Mouse (Mus musculus) kidney, adult 8-10 months (tissue): ENCODE measurements around the gene Zkscan14.
A peak's percentile ranks its signal among the peaks of the same experiment; 100 is the strongest.
"Not testable (repeated sequence)": the region's sequence is repeated elsewhere in the genome, so short reads cannot be mapped to it uniquely, and the experiment has no call there.

Experiments
- DNase-seq, 2 experiments: peaks; one replicate each; pipeline ENCODE4 v3.0.0; 2022

Zkscan14 gene

DNA sequence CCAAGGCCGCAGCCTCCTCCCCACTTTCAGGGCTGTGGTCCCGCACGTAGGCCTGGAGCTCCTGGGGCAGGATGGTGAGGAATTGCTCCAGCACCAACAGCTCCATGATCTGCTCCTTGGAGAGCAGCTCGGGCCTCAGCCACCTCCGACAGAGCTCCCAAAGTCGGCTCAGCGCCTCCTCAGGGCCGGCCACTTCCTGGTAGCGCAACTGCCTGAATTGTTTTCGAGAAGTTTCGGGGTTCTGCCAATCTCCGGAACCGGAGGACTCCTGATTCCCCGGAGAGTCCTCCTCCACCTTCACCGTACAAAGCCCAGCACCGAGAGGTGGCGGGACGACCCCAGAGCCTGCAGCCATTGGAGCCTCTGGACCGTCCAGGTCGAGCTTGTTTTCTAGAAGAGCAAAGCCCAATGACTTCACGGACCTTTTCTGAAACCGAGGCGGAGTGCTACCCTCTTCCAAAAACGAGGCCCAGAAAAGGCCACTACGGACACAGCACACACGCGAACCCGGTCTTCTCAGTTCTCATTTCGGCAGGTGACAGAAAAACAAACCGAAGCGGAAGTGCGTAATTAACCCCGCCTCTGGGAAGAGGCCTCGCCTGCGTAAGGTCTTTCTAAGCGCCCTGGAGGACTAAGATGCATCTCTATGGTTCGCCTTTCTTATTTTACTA, at the start of gene Zkscan14:
Gene Zkscan14 (minus strand): TSS at position 548 of the 671 bp plus-strand sequence.
- peak; percentile 73 to 75 for DNase-seq

DNA sequence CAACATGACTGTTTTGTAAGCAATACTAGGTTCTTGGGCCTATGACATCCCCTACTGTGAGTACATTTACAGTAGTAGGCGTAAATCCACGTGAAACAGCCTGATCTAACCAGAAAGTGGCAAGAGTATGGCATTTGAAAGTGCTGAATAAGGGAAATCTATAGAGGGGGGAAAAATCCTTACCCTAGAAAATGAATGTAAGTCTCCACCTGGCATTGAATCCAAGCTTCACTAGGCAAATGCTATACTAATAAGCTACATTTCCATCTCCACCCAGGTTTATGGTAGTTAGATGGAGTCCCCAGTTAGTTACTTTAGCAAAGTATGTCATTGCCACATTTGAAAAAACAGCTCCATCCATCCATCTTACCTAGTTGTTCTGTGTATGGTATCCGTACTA, 47.9 kb upstream of the Zkscan14 start:
- DNase-seq: no peak

DNA sequence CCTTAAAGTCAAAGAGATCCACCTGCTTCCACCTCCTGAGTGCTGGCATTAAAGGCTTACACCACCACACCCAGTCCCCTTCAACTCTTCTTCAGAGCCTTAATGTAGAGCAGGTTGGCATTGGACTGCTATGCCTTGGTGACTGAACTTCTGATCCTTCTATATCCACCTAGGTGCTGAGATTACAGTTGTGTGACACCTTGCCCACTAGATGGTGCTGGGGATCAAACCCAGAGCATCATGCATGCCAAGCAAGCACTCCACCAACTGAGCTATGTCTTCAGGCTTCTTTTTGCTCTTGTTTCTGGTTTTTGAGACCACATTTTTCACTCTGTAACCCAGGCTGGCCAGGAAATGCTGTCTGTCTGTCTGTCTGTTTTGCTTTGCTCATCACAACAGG, 33.0 kb upstream of the Zkscan14 start:
- no peak for DNase-seq

DNA sequence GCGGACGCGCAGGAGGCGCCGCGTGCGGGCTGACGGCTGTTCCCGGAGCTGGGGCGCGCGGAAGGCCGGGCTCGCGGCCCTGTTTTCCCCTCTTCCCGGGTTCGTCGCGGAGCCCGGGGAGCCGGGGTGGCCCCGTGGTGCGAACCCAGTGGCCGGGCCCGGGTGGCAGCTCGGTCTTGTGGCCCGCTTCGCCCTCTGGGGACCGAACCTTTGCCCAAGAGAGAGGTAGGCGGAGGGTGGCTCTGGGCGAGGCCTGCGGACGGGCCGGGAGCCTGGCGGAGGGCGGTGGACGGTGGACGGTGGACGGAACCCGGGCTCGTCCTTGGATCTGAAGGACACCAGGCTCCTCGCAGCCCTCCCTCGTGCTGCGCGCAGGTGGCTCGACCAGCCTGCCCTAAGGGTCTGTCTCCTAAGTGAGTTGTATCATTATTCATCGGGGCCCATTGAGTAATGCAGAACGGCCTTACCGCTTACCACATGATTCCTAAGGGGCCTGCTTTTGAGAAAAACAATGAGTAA, 30.3 kb upstream of the Zkscan14 start:
- no peak for DNase-seq

DNA sequence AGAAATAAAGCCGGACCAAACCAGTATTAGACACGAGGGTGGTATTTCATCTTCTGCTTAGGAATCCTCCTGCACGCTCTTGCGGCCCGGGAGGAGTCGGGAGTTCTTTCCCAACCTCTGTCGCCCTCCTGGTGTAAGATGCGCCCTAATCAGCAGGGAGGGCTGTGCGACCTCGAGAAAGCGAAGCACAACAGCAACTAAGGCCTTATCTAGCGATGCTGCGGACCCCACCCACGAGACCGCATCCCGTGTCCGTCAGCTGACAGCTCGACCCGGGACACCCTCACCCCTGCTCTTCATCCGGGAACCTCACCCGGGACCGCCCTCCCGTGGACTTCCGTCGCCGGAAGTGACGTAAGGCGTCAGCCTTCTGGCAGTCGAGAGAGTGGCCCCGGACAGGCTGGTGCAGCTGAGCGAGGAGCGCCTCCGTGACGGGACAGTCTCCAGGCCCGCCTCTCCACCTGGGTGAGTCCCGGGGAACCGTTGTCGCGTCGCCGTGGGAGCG, 29.8 kb upstream of the Zkscan14 start, which contains the start of gene Zfp655:
Gene Zfp655 (plus strand): TSS at position 349 of the 505 bp plus-strand sequence.
- peak; percentile 97 to 98 for DNase-seq

DNA sequence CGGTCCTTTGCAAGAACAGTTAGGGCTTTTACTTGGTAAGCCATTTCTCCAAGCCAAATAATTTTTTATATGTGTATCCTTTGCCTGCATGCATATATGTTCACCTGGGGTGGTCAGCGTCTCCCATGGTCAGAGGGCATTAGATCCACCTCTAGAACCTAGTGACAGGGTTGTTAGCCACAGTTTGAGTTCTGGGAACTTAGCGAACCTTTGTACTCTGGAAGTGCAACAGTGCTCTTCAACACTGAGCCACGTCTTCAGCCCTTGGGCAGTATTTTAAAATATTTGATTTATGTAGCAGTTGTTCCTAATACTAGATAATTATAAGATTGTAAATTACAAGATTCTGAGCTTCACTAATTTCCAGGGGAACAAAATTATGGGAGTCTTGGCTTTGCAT, 29.0 kb upstream of the Zkscan14 start:
- DNase-seq: peak; percentile 22 to 42

DNA sequence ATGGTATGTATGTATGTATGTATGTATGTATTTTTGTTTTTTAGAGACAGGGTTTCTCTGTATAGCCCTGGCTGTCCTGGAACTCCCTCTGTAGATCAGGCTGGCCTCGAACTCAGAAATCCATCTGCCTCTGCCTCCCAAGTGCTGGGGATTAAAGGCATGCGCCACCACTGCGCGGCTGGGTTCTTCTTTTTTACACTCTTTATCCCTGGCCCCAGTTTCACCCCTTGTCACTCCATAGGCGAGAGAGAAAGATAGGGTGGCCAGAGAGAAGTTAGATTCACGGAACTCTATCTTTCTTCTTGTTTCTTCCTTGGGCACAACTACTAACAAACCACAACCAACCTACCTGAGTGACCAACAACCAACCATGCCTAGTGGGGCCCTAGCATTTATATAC, 27.6 kb upstream of the Zkscan14 start:
- not testable (repeated sequence) for DNase-seq

DNA sequence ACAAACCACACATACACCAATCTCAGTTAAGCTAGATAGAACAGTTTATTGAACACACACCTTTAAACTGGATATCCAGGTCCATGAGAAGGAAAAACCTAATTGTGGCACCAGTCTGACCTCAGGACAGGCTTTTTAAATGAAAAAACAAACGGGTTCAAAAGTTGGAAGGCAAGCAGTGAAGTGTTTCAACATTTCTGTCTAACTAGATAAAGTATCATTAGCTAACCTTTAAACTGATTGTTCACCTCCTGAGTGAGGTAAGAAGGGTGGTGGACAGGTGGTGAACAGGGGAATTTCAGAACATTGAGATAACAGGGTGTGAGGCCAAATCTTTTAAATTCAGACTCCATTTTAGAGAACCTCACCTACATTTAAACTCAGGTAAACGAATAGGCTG, 24.8 kb upstream of the Zkscan14 start:
- DNase-seq: no peak

DNA sequence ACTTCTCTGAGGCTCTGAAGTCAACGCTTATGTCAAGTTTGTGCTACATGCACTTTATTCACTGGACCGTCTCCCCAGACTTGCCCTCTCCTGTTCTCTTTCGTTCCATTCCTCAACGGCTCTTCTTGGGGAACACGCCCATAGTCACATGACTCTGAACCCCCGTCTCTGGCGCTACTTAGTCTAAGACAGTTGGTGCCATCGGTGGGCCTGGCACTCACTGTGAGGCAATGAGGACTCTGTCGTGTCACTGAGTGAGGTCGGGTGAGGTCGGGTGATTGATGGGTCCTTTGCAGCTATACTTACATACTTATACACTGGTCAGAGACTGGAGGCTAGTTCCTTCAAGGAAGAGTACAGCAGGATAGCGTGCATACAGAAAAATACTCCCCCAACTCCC, 21.7 kb upstream of the Zkscan14 start:
- no peak for DNase-seq

DNA sequence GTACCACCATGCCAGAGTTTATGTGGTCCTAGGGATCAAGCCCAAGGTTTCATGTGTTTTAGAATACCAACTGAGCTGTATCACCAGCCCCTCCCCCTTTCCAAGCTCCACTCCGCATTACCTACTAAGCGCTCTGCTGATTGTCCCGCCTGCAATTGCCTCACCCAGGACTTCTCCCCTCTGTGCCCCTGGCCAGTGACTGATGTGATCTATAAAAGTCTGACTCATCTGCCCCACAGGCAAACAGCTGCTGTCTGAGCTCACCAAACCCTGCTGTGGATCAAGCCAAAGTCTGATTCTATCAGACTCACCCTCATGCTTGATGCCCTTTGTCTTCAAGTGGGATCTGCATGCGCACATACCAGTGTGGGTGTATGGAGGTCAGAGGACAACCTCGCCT, 21.2 kb upstream of the Zkscan14 start:
- DNase-seq: no peak

DNA sequence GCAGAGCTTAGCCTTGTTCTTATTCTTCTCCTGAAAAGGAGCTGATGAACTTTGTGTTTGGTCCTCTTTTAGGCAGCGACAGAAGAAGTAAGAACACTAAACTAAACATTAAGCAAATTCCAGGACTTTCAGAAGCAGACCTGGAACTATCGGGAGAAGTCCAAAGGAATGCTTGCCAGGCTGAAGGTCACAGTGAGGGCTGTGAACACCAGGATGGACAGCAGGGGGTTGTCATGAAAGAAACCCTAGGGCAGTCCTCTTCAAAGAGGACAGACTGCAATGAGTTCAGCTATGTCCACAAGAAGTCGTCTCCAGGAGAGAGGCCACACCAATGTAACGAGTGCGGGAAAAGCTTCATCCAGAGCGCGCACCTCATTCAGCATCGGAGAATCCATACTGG, 18.3 kb upstream of the Zkscan14 start:
- peak; percentile 65 to 69 for DNase-seq

DNA sequence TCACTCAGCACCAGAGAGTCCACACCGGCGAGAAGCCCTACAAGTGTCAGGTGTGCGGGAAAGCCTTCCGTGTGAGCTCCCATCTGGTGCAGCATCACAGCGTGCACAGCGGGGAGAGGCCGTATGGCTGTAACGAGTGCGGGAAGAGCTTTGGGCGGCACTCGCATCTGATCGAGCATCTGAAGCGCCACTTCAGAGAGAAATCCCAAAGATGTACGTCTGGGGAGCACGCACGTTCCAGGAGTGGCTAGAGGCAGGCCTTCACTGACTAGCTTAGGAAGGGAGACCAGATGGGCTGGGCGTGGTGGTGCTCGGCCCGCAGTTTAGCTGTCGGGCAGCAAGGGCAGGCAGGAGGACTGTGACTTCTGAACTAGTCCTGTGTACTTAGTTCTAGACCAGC, 17.0 kb upstream of the Zkscan14 start:
- DNase-seq: no peak

DNA sequence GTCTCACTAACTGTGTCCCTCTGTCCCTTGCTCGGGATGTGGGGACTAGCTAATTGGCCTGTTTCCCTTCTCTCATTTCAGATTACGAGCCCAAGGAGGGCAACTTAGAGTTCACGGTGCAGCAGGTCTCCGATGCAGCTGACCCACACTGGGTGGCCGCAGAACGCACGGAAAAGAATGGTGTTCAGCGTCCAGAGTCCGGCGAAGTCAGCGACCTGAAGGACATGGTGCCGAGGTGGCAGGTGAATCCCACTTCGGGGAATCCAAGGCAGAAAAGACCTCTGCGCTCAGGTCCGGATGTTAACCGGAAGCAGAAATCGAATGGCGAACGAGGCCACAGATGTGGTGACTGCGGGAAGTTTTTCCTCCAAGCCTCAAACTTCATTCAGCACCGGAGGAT, 16.5 kb upstream of the Zkscan14 start:
- DNase-seq: peak in 1 of 2 experiments; percentile 59

DNA sequence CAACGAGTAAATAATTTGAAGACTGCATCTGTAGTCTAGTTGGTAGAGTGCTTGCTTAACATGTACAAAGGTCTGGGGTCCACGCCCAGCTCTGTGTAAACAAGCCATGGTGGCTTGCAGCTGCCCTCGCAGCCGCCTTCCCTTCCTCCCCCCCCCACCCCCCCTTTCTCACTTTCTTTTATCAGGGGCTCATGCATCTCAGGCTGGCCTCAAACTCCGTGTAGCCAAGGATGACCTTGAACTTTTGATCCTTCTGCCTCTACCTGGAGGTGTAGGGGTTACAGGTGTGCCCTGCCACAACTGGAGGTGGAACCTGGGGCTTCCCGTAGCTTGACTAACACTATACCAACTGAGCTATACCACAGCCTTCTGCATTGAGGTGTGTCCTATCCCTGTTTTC, 16.1 kb upstream of the Zkscan14 start:
- DNase-seq: no peak

DNA sequence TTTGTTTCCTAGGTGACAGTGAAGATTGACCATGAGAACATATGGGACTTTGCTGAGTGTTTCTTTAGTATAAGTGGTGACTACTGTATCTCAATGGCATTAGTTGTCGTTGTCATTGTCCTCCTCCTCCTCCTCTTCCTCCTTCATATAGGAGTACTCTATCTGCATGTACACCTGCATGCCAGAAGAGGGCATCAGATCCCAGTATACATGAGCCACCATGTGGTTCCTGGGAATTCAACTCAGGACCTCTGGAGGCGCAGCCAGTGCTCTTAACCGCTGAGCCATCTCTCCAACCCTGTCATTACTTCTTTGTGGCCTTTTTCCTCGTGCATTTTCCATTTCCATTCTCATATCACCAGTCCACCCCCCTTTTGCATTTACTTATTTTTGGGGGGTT, 13.0 kb upstream of the Zkscan14 start:
- no peak for DNase-seq

DNA sequence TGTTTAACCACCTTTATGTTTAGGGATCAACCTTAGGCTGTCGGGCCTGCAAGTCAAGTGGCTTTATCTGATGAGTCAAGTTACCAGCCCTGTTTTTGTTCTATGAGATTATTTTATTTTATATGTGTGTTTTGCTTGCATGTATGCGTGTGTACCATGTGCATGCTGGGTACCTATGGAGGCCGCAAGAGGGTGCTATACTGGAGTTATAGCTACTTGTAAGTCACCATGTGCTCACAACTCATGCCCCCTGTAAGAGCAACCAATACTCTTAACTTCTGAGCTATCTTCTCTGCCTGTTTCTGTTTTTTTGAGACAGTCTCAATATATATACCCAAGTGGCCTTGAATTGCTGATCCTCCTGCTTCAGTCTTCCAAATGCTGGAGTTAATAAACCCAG, 11.8 kb upstream of the Zkscan14 start:
- no peak for DNase-seq

DNA sequence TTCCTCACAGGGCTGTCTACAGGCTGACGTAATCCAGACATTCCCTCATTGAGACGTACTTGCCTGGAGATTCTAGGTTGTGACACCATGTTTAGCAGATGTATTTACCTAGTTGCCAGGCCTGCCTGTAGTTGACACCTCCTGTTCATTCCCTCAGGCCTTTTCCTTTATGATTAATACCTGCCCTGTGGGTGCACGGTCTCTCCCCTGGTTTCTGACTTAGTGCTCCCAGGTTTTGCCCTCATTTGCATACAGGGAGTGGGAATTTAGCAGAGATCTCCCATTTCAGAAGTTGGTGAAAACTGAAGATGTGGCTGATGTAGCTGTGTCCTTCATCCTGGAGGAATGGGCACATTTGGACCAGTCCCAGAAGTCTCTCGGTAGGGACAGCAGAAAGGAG, 10.5 kb upstream of the Zkscan14 start:
- no peak for DNase-seq

DNA sequence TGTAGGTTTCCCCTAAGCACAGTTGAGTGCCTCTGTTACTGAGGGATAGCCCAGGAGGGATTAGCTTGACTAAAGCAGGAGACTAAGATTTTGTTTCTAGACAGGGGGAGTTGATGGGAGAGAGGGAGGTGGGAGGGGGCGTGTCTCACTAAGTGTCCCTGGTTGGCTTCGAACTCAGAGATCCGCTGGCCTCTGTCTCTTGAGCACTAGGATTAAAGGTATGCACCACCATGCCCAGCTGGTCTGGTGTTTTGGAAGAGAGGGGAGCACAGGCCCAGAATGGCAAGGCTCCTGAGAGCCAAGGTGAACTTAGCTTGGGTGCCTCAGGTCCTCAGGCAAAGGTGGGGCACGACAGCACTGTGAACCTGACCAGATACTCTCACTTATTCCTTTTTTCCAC, 9.7 kb upstream of the Zkscan14 start:
- no peak for DNase-seq

DNA sequence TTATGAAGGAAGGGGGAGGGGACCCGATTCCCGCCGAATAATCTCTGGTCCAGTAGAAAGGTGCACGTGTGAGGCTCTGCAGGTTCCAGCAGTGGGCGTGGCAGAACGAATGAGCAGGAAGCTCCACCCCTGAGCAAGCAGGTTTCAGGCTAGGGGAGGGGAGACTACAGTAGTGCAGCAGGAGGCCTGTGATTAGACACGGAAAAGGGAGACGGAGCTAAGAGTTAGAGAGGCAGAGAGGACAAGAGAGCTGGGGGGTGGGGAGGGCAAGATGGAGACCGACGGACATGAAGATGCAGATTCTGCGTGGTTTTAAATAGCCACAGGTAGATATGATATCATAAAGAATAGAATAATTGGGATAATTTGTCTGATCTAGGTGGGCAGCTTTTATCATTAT, 6.7 kb upstream of the Zkscan14 start:
- DNase-seq: not testable (repeated sequence)

DNA sequence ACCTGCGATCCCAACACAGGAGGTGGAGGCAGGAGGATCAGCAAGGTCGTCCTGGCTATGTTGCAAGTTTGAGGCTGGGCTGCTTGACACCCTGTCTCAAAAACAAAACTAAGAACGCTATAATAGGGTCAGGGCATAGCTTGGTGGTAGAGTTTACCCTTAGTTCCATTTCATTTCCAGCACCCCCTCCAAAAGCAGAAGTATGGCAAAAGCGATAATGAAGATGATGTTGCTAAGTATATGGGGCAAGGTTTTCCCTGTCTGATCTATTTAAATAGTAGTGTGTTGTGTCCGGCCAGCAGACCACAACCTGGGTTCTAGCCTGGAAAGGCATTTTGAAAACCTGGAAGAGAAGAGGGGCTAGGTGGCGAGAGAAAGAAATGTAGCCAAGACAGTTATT, 6.3 kb upstream of the Zkscan14 start:
- no peak for DNase-seq

DNA sequence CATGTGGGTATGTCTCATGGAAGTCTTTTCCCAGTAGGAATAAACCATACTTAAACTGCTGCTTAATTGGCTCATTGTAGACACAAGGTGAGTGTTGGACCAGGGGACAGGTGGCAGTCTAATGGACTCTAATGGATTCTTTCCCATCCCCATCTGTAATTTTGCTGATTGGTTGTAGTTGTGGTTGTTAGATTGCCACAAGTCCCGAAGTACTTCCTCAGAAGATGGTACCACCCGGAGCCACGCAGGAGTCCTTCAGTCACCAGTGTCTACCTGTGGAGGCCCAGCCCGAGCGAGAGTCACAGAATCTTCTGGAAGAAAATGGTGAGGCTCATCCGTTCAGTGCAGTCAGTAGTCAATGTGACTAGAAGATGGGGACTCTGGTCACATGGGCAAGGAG, 5.7 kb upstream of the Zkscan14 start:
- no peak for DNase-seq

DNA sequence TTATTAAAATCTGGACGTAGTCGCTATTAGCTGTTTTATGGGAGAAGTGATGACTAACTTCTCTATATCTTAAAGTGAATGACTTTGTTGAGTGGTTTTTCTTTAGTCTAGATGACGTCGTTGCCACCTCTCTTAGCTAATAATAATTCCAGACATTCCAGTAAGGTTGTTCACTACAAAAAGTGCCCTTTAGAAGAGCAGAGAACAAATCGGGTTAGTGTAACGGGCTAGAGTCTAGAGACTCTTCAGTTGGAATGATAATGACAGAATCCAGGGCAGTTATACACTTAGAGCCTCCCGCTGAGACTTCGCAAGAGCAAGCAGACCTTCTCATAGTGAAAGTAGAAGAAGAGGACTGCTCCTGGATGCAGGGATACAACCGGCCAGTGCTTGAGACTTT, 3.4 kb upstream of the Zkscan14 start:
- DNase-seq: no peak

DNA sequence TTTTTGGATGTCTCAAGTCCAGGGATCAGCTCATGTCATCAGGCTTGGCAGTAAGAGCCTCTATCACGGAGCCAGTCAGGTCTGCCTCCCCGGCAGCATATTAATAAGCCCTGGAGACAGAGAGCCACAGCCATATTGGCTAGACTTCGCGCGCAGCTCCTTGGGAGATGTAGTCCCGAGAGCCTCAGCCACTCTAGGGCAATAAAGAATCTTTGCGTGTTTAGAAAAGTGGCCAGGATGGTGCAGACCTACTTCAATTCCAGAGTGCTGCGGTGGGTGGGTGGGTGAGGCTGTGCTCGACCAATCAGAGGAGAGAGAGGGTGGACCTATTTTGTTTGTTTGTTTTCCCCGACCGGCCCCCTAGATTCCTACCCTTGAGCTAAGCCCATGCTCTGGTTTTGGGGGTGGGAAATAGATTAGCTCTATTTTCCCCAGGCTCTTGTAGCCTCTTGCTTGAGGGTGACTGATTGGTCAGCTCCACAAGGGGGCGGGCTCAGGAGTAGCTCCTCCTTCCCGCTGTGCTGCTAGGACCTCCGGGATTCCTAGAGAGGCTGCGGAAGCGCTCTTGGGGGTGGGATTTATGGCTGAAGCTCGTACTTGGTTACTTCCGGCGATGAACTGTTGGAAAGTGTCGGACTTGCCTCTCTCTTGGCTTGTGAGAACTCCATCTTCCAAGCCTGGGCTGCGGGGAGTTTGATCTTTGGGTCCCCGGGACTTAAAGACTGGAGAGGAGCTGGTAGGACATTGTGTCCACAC, 2.4 kb upstream of the Zkscan14 start, which contains the start of gene Zkscan5:
Gene Zkscan5 (plus strand): TSS at position 627 of the 756 bp plus-strand sequence.
- DNase-seq: peak; percentile 99

DNA sequence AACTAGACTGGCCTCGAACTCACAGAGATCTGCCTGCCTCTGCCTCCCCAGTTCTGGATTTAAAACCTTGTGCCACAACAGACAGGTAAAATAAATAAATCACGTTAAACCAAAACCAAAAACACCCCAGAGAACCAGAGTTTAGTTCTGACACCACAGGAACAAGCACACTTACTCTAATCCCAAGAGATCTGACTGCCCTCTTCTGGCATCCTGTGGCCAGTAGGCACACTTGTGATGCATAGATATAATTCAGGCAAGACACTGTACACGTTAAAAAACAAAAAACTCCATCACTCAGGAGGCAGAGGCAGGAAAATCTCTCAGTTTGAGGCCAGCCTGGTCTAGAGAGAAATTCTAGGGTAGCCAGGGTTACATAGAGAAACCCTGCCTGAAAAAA, 778 bp upstream of the Zkscan14 start:
- no peak for DNase-seq
